Mouse (Mus musculus) C2C12 (cell line): ENCODE measurements around the gene Trrap.

Experiments
- CTCF ChIP-seq: IDR thresholded peaks from one replicate; pipeline ENCODE4 v1.5.1; 2011; ENCODE audit not compliant: control insufficient read depth, insufficient read depth, insufficient read length
- MAX ChIP-seq: IDR thresholded peaks from one replicate; pipeline ENCODE4 v1.6.1; 2011; ENCODE audit warnings: mild to moderate bottlenecking, control low read depth

DNA sequence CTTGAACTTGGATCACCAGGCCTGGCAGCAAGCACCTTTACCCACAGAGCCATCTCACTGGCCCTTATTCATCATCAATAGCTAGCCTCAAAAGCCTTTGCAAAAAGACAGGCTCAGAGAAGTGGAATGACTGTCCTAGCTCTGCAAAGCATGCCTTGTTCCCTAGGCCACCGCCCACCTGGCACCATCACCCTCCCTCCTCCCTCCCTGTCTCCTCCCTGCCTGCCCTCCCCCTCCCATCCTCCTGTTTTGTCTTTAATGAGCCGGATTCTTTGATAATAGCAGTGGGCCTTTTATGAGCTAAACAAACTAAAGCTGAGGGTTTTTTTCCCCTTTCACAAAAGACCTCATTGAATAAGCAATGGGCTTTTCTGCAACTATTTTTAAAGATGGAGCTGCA, 42.6 kb upstream of the Trrap start:
- TF ChIP-seq CTCF: no peak
- no peak for TF ChIP-seq MAX
